Mouse (Mus musculus) WW6 (cell line): ENCODE data around the gene C9orf72.
A peak's percentile ranks its signal among the peaks of the same experiment; 100 is the strongest.

Experiments
- DNase-seq: peaks from one replicate; pipeline ENCODE4 v3.0.0-alpha.2; 2013; ENCODE audit warnings: low read depth, low spot score

C9orf72 gene

GRCm38 (mm10) chr4:35177926-35178645, 47.9 kb downstream of the C9orf72 start:
- no peak for DNase-seq

GRCm38 (mm10) chr4:35175566-35175965, 50.4 kb downstream of the C9orf72 start:
- DNase-seq = no peak

GRCm38 (mm10) chr4:35173551-35173950, 52.4 kb downstream of the C9orf72 start:
- DNase-seq = no peak

- no peak for DNase-seq
Observed at GRCm38 (mm10) chr4:35172471-35172870, 53.5 kb downstream of the C9orf72 start.

- DNase-seq = no peak
Observed at GRCm38 (mm10) chr4:35169571-35170125, 56.3 kb downstream of the C9orf72 start.

- DNase-seq = no peak
Observed at GRCm38 (mm10) chr4:35167855-35168254, 58.1 kb downstream of the C9orf72 start.

GRCm38 (mm10) chr4:35165947-35166346, 60.0 kb downstream of the C9orf72 start:
- DNase-seq = no peak

- no peak for DNase-seq
Observed at GRCm38 (mm10) chr4:35165275-35165674, 60.7 kb downstream of the C9orf72 start.

GRCm38 (mm10) chr4:35157815-35158214, 68.2 kb downstream of the C9orf72 start:
- DNase-seq = no peak

- DNase-seq = peak; percentile 77
Observed at GRCm38 (mm10) chr4:35156751-35157611, 69.0 kb downstream of the C9orf72 start, which contains the start of gene Mob3b. Gene Mob3b (minus strand): TSS chr4:35157484.

GRCm38 (mm10) chr4:35156149-35156611, 69.8 kb downstream of the C9orf72 start:
- peak; percentile 31 for DNase-seq

GRCm38 (mm10) chr4:35155132-35155922, 70.6 kb downstream of the C9orf72 start:
- peak; percentile 38 for DNase-seq

- DNase-seq = no peak
Observed at GRCm38 (mm10) chr4:35154051-35154450, 71.9 kb downstream of the C9orf72 start.

GRCm38 (mm10) chr4:35151756-35152155, 74.2 kb downstream of the C9orf72 start, which contains the start of gene Ifnk:
Gene Ifnk (plus strand): TSS chr4:35152056.
- no peak for DNase-seq

- DNase-seq = no peak
Observed at GRCm38 (mm10) chr4:35150706-35151105, 75.3 kb downstream of the C9orf72 start.

GRCm38 (mm10) chr4:35148326-35148725, 77.6 kb downstream of the C9orf72 start:
- no peak for DNase-seq

- no peak for DNase-seq
Observed at GRCm38 (mm10) chr4:35146597-35146996, 79.4 kb downstream of the C9orf72 start.

GRCm38 (mm10) chr4:35145726-35146125, 80.2 kb downstream of the C9orf72 start:
- no peak for DNase-seq

- DNase-seq = no peak
Observed at GRCm38 (mm10) chr4:35143472-35144102, 82.4 kb downstream of the C9orf72 start.
